Comparison of ENCODE assay signal across 9 mouse cellular contexts in the genomic region with DNA sequence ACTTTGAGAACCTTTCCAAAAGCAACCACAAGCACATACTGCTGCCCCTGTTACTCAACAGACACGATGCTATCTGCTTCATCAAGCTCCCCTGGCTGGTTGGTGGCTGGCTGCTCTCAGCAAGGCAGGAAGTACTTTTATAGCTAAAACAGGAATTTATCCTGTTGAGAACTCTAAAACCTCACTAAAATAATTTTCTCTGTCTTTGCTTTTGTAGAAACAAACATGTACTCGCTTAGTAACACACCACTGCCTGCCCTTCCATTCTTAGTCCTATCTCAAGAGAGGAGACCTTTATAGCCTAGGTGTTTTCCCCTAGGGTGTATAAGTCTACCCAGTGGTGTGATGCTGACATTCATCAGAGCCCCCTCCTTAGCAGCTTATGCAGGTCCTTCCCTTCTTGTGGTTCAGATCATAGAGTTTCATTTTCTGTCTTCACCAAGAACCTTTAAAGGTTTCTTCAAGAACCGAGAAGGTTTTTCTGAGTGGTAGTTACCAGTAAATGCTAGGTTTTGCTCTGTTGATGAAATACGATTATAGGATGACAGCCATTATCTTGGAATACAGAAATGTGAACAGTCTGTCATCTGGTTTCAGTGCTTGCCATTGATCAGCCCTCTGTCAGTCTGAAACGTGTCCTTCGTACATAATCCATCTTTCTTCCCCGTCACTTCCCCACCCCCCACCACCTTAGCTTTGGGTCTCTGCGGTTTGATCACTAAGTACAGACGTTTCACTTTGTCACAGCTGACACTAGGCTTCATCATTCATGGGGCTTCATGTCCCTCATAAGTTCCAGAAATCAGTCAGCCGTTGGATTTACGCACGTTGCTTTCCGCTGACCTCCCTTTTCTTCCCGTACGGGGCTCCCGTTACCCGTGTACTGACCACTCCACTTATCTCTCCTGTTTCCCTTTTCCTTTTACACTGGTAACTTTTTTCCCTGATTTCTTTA. TPM values are rescaled to one million over a fixed set of nuclear protein-coding genes. Genes with fewer than 3 reads are reported as not detected.
DNase-seq lines count a peak whose midpoint lies in the region; ATAC-seq lines count a peak whose summit lies in the region.
"Had no signal": no experiment of that assay in that cellular context is flagged by ENCODE, and none has a peak within 500 bp of the region (broad histone marks: within the 10 kb centered on the region; RNA-seq: fewer than 3 reads in every experiment).

No protein-coding gene starts in this region.

- no peak overlapping the region for H3K9ac ChIP-seq in embryonic facial prominence, embryonic 14.5 days (ENCODE audit: low read depth, low read length)
- no peak overlapping the region for H3K9ac ChIP-seq in liver, embryonic 16.5 days (ENCODE audit: low read depth, low read length)
- no peak overlapping the region for H3K9ac ChIP-seq in forebrain, embryonic 11.5 days (ENCODE audit: low read length)

- no peak overlapping the region for H3K27ac ChIP-seq in embryonic facial prominence, embryonic 14.5 days (replicated peaks; ENCODE audit: low read depth, low read length)
- H3K27ac ChIP-seq in liver, embryonic 16.5 days (ENCODE audit: low read length): no peak overlapping the region
- H3K27ac ChIP-seq in forebrain, embryonic 11.5 days (ENCODE audit: low read depth, low read length): no peak overlapping the region

- DNase-seq in lung, postnatal 36 days: peak; percentile 20
- DNase-seq in lung, postnatal 4 days: no peak
- DNase-seq in embryonic facial prominence, embryonic 14.5 days (ENCODE audit: low spot score): peak; percentile 16
- DNase-seq in thymus, postnatal 14 days: peak; percentile 71
- DNase-seq in forebrain, embryonic 11.5 days (ENCODE audit: low spot score): no peak
- no peak for DNase-seq in gastrocnemius, adult 18-20 months (ENCODE audit: low spot score)
- DNase-seq: adrenal gland, postnatal 10 days; kidney, adult 2 months had no signal

- no peaks in the 10 kb centered on the region for H3K9me3 ChIP-seq in embryonic facial prominence, embryonic 14.5 days (ENCODE audit: control insufficient read depth, low read length)
- no peaks in the 10 kb centered on the region for H3K9me3 ChIP-seq in liver, embryonic 16.5 days (replicated peaks; ENCODE audit: control insufficient read depth, low read length)
- H3K9me3 ChIP-seq in forebrain, embryonic 11.5 days (ENCODE audit: control insufficient read depth, low read length): no peaks in the 10 kb centered on the region

- WGBS in embryonic facial prominence, embryonic 14.5 days: 77% methylated on average over 17 of the region's 17 CpGs
- WGBS in liver, embryonic 16.5 days (ENCODE audit: insufficient replicate concordance): 12% methylated on average over 17 of the region's 17 CpGs
- WGBS in forebrain, embryonic 11.5 days: 85% methylated on average over 17 of the region's 17 CpGs

- H3K4me3 ChIP-seq in embryonic facial prominence, embryonic 14.5 days (ENCODE audit: low read depth, low read length): no peak overlapping the region
- H3K4me3 ChIP-seq in liver, embryonic 16.5 days (ENCODE audit: low read depth, low read length): peak overlapping the region; percentile 38
- no peak overlapping the region for H3K4me3 ChIP-seq in forebrain, embryonic 11.5 days (ENCODE audit: low read depth, low read length)

- H3K36me3 ChIP-seq in embryonic facial prominence, embryonic 14.5 days (ENCODE audit: control insufficient read depth, insufficient read depth, low read length): no peaks in the 10 kb centered on the region
- no peaks in the 10 kb centered on the region for H3K36me3 ChIP-seq in liver, embryonic 16.5 days (ENCODE audit: control insufficient read depth, insufficient read depth)
- H3K36me3 ChIP-seq in forebrain, embryonic 11.5 days (ENCODE audit: control insufficient read depth, insufficient read depth, low read length): no peaks in the 10 kb centered on the region

- no peaks in the 10 kb centered on the region for H3K27me3 ChIP-seq in embryonic facial prominence, embryonic 14.5 days (replicated peaks; ENCODE audit: control insufficient read depth, insufficient read depth, low read length)
- H3K27me3 ChIP-seq in liver, embryonic 16.5 days (ENCODE audit: control insufficient read depth, insufficient read depth, low read depth, low read length): no peaks in the 10 kb centered on the region
- H3K27me3 ChIP-seq in forebrain, embryonic 11.5 days (ENCODE audit: control insufficient read depth, insufficient read depth, low read length): no peaks in the 10 kb centered on the region

- no peaks in the 10 kb centered on the region for H3K4me1 ChIP-seq in embryonic facial prominence, embryonic 14.5 days (ENCODE audit: control insufficient read depth, insufficient read depth, low read length)
- no peaks in the 10 kb centered on the region for H3K4me1 ChIP-seq in liver, embryonic 16.5 days (ENCODE audit: control insufficient read depth, low read depth, low read length)
- H3K4me1 ChIP-seq in forebrain, embryonic 11.5 days (replicated peaks; ENCODE audit: control insufficient read depth, insufficient read depth, low read length): 0 out of 2 replicates have a peak, but pooled peaks cover 1% of the 10 kb centered on the region

- no peak for ATAC-seq in embryonic facial prominence, embryonic 14.5 days (ENCODE audit: low read depth)
- no peak for ATAC-seq in liver, embryonic 16.5 days (ENCODE audit: low read depth)
- no peak for ATAC-seq in forebrain, embryonic 11.5 days (replicated peaks; ENCODE audit: low FRiP score)

- no peak overlapping the region for H3K4me2 ChIP-seq in embryonic facial prominence, embryonic 14.5 days (ENCODE audit: low read depth, low read length)
- peak overlapping the region; percentile 29 for H3K4me2 ChIP-seq in liver, embryonic 16.5 days (ENCODE audit: low read depth, low read length)
- no peak overlapping the region for H3K4me2 ChIP-seq in forebrain, embryonic 11.5 days (ENCODE audit: low read depth, low read length, severe bottlenecking)

RNA-seq across cellular contexts. Expression of a gene that starts 1.6 kb away (rescaled TPM):
- polyA plus RNA-seq in embryonic facial prominence, embryonic 14.5 days (2014; fragmentation: Nextera tagmentation; extraction: Ambion mirVana): 2.5 and 4.7 TPM in 2 replicates
- 2.9 and 3.1 TPM in 2 replicates for polyA plus RNA-seq in liver, embryonic 16.5 days (2015; fragmentation: Nextera tagmentation; extraction: Ambion mirVana)
- polyA plus RNA-seq in forebrain, embryonic 11.5 days (2014; fragmentation: Nextera tagmentation; extraction: Ambion mirVana): 0.20 and 0.51 TPM in 2 replicates
- total RNA-seq in gastrocnemius, adult 18-20 months (2021): under 1 TPM in 1 of 2 experiments, not detected in 1; 0.14 TPM

RNA-seq across cellular contexts. Expression of a gene that starts 10.8 kb away (rescaled TPM):
- 7.5 and 9.0 TPM in 2 replicates for polyA plus RNA-seq in embryonic facial prominence, embryonic 14.5 days (2014; fragmentation: Nextera tagmentation; extraction: Ambion mirVana)
- polyA plus RNA-seq in liver, embryonic 16.5 days (2015; fragmentation: Nextera tagmentation; extraction: Ambion mirVana): 2.0 and 2.4 TPM in 2 replicates
- polyA plus RNA-seq in forebrain, embryonic 11.5 days (2014; fragmentation: Nextera tagmentation; extraction: Ambion mirVana): 14.7 and 16.4 TPM in 2 replicates
- 1 to 10 TPM; 5.3 to 5.5 TPM for total RNA-seq in gastrocnemius, adult 18-20 months (2021)

Comparison
In these comparisons a context has a peak if more than half of its experiments do, and no peak if none do; other contexts are left out.
1. DNase-seq: peak in lung, postnatal 36 days (single experiment), embryonic facial prominence, embryonic 14.5 days (single experiment) and thymus, postnatal 14 days (single experiment); none in lung, postnatal 4 days (0 of 2), forebrain, embryonic 11.5 days (single experiment) and gastrocnemius, adult 18-20 months (single experiment).